Mouse (Mus musculus) small intestine, adult 2 months (tissue): Measurements from ENCODE around the gene Tmem245. TPM values are rescaled to one million over a fixed set of nuclear protein-coding genes. Genes with fewer than 3 reads are reported as not detected.

Source experiments
- H3K27ac ChIP-seq: fragments of 200-500 bp; 2 replicates; pipeline ENCODE4 v1.5.1; 2012; ENCODE audit warnings: low read depth, low read length, control low read depth, inconsistent platforms; ENCODE audit not compliant: insufficient read depth
- H3K27me3 ChIP-seq: fragments of 200-500 bp; 2 replicates; pipeline ENCODE4 v1.6.1; 2012; ENCODE audit warnings: mild to moderate bottlenecking, moderate library complexity, low read length, inconsistent platforms; ENCODE audit not compliant: control insufficient read depth, insufficient read depth
- H3K36me3 ChIP-seq: fragments of 200-500 bp; 2 replicates; pipeline ENCODE4 v1.6.1; 2012; ENCODE audit warnings: mild to moderate bottlenecking, low read length, control low read depth, inconsistent platforms; ENCODE audit not compliant: control insufficient read depth, insufficient read depth
- H3K4me1 ChIP-seq: fragments of 200-500 bp; 2 replicates; pipeline ENCODE4 v1.6.1; 2012; ENCODE audit warnings: low read length, inconsistent platforms, mixed read lengths; ENCODE audit not compliant: control insufficient read depth, insufficient read depth, insufficient read length
- H3K4me3 ChIP-seq: fragments of 200-500 bp; 2 replicates; pipeline ENCODE4 v1.5.1; 2012; ENCODE audit warnings: low read depth, mild to moderate bottlenecking, control low read depth, inconsistent platforms, low read length, moderate library complexity
- CTCF ChIP-seq: fragments of 200-500 bp; IDR thresholded peaks from 2 replicates; pipeline ENCODE4 v1.5.1; 2012; ENCODE audit warnings: low read depth, mild to moderate bottlenecking, control low read depth, inconsistent platforms, low read length, moderate library complexity, mixed read lengths; ENCODE audit not compliant: insufficient replicate concordance, insufficient read length; ENCODE audit errors: extremely low read depth
- POLR2A ChIP-seq: fragments of 200-500 bp; IDR thresholded peaks from 2 replicates; pipeline ENCODE4 v1.6.1; 2012; ENCODE audit warnings: low read depth, mild to moderate bottlenecking, control low read depth, inconsistent platforms, low read length, moderate library complexity
- WGBS: fragments of 180-500 bp; shearing (Covaris S2); methylation state at CpG from one replicate; pipeline ENCODE4 v1.1.7; 2018; 5-methylcytosine and 5-hydroxymethylcytosine counted together
- polyA plus RNA-seq: library from polyadenylated mRNA; depleted of rRNA; stranded (reverse); fragments of >200 nt; gene quantifications from 2 replicates; pipeline ENCODE4 v1.2.3, GENCODE M21; 2012; rRNA removed

The Tmem245 gene
- 3.7 and 8.3 TPM in 2 replicates for polyA plus RNA-seq

- no peaks in the 10 kb centered on the region for H3K27me3 ChIP-seq
- WGBS: under 1% methylated on average over 107 of the region's 107 CpGs
- peak within 1 kb of the TSS; percentile 92 for H3K4me3 ChIP-seq
- peak within 1 kb of the TSS; percentile 81 for H3K27ac ChIP-seq
- H3K36me3 ChIP-seq: no peaks in the 10 kb centered on the region
- TF ChIP-seq POLR2A (peak; percentile 45), CTCF (no peak)
- peaks cover 26% of the 10 kb centered on the region; the same call in 1 of the 2 replicates for H3K4me1 ChIP-seq
Measured at GRCm38 (mm10) chr4:56946641-56947640, at the start of gene Tmem245. TSS of gene Tmem245 (minus strand) at chr4:56947437.

DNA sequence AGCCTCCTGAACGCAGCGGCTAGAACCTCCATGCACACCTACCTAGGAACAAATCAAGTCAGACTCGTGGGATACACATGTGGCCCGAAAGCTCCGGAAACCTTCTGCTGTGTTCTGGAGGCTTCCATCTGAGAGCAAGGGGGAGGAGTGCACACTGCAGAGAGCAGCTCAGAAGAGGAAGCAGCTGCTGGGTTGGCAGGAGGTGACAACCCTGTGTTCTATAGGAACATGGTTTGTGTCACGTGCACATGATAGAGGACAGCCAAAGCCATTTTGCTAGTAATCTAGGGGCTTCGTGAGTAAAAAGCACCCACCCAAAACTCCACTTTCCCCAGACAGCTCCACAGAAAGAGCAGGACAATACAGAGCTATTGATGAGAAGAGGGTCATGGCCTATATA is 46.1 kb upstream of the Tmem245 start:
- peaks cover 28% of the 10 kb centered on the region for H3K27me3 ChIP-seq
- H3K4me1 ChIP-seq: peaks cover 2% of the 10 kb centered on the region; the same call in 1 of the 2 replicates
- TF ChIP-seq CTCF: no peak
- no peaks in the 10 kb centered on the region for H3K36me3 ChIP-seq
- H3K27ac ChIP-seq: no peak overlapping the region
- 75% methylated on average over 7 of the region's 7 CpGs for WGBS
- no peak overlapping the region for H3K4me3 ChIP-seq

DNA sequence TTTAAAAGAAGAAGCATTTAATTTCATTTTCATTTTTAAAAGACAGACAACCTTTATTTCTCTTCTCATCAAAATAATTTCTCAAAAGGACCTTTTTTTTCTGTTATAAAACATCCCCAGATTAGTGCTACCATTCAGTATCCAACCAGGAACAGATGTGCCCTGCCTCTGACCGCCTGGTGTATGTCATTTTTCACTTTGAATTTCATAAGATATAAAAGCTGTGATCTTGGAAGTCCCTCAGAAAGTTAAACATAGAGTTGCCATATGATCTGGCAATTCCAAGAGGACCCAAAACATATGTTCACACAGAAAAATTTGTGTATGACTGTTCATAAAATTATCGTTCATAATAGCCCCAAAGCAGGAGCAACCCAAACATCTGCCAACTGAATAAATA is 44.7 kb upstream of the Tmem245 start:
- WGBS: 68% methylated on average over 2 of the region's 2 CpGs
- peaks cover 29% of the 10 kb centered on the region for H3K27me3 ChIP-seq
- no peak overlapping the region for H3K27ac ChIP-seq
- no peaks in the 10 kb centered on the region for H3K36me3 ChIP-seq
- peaks cover 2% of the 10 kb centered on the region; the same call in 1 of the 2 replicates for H3K4me1 ChIP-seq
- TF ChIP-seq POLR2A: no peak
- TF ChIP-seq CTCF: no peak
- H3K4me3 ChIP-seq: no peak overlapping the region

GRCm38 (mm10) chr4:56990215-56990584 is 43.0 kb upstream of the Tmem245 start, which contains the start of gene Frrs1l:
TSS of gene Frrs1l (minus strand) at chr4:56990391.
- no peaks in the 10 kb centered on the region for H3K36me3 ChIP-seq
- TF ChIP-seq POLR2A: no peak
- TF ChIP-seq CTCF: no peak
- peak within 1 kb of the TSS; percentile 36 for H3K4me3 ChIP-seq
- 1% methylated on average over 44 of the region's 44 CpGs for WGBS
- peaks cover 2% of the 10 kb centered on the region; the same call in 1 of the 2 replicates for H3K4me1 ChIP-seq
- H3K27me3 ChIP-seq: peaks cover 29% of the 10 kb centered on the region
- no peak within 1 kb of the TSS for H3K27ac ChIP-seq

- H3K27me3 ChIP-seq: peaks cover 29% of the 10 kb centered on the region
- H3K4me3 ChIP-seq: peak overlapping the region; percentile 36
- peaks cover 2% of the 10 kb centered on the region; the same call in 1 of the 2 replicates for H3K4me1 ChIP-seq
- no peak for TF ChIP-seq CTCF
- TF ChIP-seq POLR2A: no peak
- no peak overlapping the region for H3K27ac ChIP-seq
- no peaks in the 10 kb centered on the region for H3K36me3 ChIP-seq
- 11% methylated on average over 45 of the region's 45 CpGs for WGBS
Measured at GRCm38 (mm10) chr4:56989431-56990214, 42.4 kb upstream of the Tmem245 start.

- H3K4me1 ChIP-seq: peaks cover 3% of the 10 kb centered on the region; the same call in 1 of the 2 replicates
- no peak overlapping the region for H3K27ac ChIP-seq
- H3K27me3 ChIP-seq: no peaks in the 10 kb centered on the region
- no peak for TF ChIP-seq POLR2A
- TF ChIP-seq CTCF: no peak
- WGBS: 70% methylated on average over 7 of the region's 7 CpGs
- no peak overlapping the region for H3K4me3 ChIP-seq
- H3K36me3 ChIP-seq: no peaks in the 10 kb centered on the region
Measured at GRCm38 (mm10) chr4:56965586-56966179, 18.4 kb upstream of the Tmem245 start.
